27 mouse cellular contexts compared by ENCODE assay signal in genomic region chr11:108562076-108562475, GRCm38 (mm10).
DNase-seq lines count a peak whose midpoint lies in the region; ATAC-seq lines count a peak whose summit lies in the region.
"Had no signal": no experiment of that assay in that cellular context is flagged by ENCODE, and none has a peak within 500 bp of the region (broad histone marks: within the 10 kb centered on the region; RNA-seq: fewer than 3 reads in every experiment).

No protein-coding gene starts in this region.

- H3K27me3 ChIP-seq in embryonic facial prominence, embryonic 14.5 days (replicated peaks; ENCODE audit: control insufficient read depth, insufficient read depth, low read length): no peaks in the 10 kb centered on the region
- H3K27me3 ChIP-seq in embryonic facial prominence, embryonic 10.5 days (replicated peaks; ENCODE audit: low read depth, poor library complexity, severe bottlenecking): no peaks in the 10 kb centered on the region
- H3K27me3 ChIP-seq in lung, embryonic 15.5 days: no peaks in the 10 kb centered on the region
- H3K27me3 ChIP-seq in forebrain, embryonic 14.5 days (replicated peaks; ENCODE audit: control insufficient read depth, insufficient read depth, low read length): no peaks in the 10 kb centered on the region
- no peaks in the 10 kb centered on the region for H3K27me3 ChIP-seq in intestine, embryonic 16.5 days (replicated peaks; ENCODE audit: control insufficient read depth, insufficient read depth, low read length)
- H3K27me3 ChIP-seq: embryonic facial prominence, embryonic 12.5 days; intestine, embryonic 15.5 days; liver, embryonic 13.5 days; midbrain, embryonic 12.5 days; stomach, embryonic 15.5 days had no signal

- H3K9me3 ChIP-seq in embryonic facial prominence, embryonic 14.5 days (ENCODE audit: control insufficient read depth, low read length): no peaks in the 10 kb centered on the region
- no peaks in the 10 kb centered on the region for H3K9me3 ChIP-seq in embryonic facial prominence, embryonic 10.5 days
- no peaks in the 10 kb centered on the region for H3K9me3 ChIP-seq in lung, embryonic 15.5 days
- no peaks in the 10 kb centered on the region for H3K9me3 ChIP-seq in forebrain, embryonic 14.5 days (replicated peaks; ENCODE audit: control insufficient read depth, low read length)
- H3K9me3 ChIP-seq in intestine, embryonic 16.5 days (ENCODE audit: control insufficient read depth, low read length): no peaks in the 10 kb centered on the region
- H3K9me3 ChIP-seq: embryonic facial prominence, embryonic 12.5 days; hindbrain, embryonic 10.5 days; intestine, embryonic 15.5 days; liver, embryonic 13.5 days; megakaryocyte, embryonic 14.5 days; midbrain, embryonic 12.5 days; stomach, embryonic 15.5 days had no signal

- no peak overlapping the region for H3K4me3 ChIP-seq in embryonic facial prominence, embryonic 14.5 days (ENCODE audit: low read depth, low read length)
- no peak overlapping the region for H3K4me3 ChIP-seq in embryonic facial prominence, embryonic 10.5 days
- H3K4me3 ChIP-seq in lung, embryonic 15.5 days: no peak overlapping the region
- H3K4me3 ChIP-seq in forebrain, embryonic 14.5 days (ENCODE audit: low read depth, low read length): no peak overlapping the region
- no peak overlapping the region for H3K4me3 ChIP-seq in intestine, embryonic 16.5 days (ENCODE audit: low read length)
- H3K4me3 ChIP-seq: embryonic facial prominence, embryonic 12.5 days; hindbrain, embryonic 10.5 days; intestine, embryonic 15.5 days; liver, embryonic 13.5 days; megakaryocyte, embryonic 14.5 days; midbrain, embryonic 12.5 days; stomach, embryonic 15.5 days had no signal

- 49% methylated on average over 5 of the region's 5 CpGs for WGBS in embryonic facial prominence, embryonic 14.5 days
- 83% methylated on average over 5 of the region's 5 CpGs for WGBS in embryonic facial prominence, embryonic 10.5 days
- 35% methylated on average over 5 of the region's 5 CpGs for WGBS in lung, embryonic 15.5 days
- 30% methylated on average over 5 of the region's 5 CpGs for WGBS in forebrain, embryonic 14.5 days
- WGBS in intestine, embryonic 16.5 days: 55% methylated on average over 5 of the region's 5 CpGs

- H3K27ac ChIP-seq in embryonic facial prominence, embryonic 14.5 days (replicated peaks; ENCODE audit: low read depth, low read length): no peak overlapping the region
- H3K27ac ChIP-seq in embryonic facial prominence, embryonic 10.5 days (replicated peaks): no peak overlapping the region
- no peak overlapping the region for H3K27ac ChIP-seq in lung, embryonic 15.5 days
- no peak overlapping the region for H3K27ac ChIP-seq in forebrain, embryonic 14.5 days (ENCODE audit: low read depth, low read length)
- H3K27ac ChIP-seq in intestine, embryonic 16.5 days (ENCODE audit: low read length): no peak overlapping the region
- H3K27ac ChIP-seq: embryonic facial prominence, embryonic 12.5 days; hindbrain, embryonic 10.5 days; intestine, embryonic 15.5 days; liver, embryonic 13.5 days; midbrain, embryonic 12.5 days; stomach, embryonic 15.5 days had no signal

- ATAC-seq in embryonic facial prominence, embryonic 14.5 days (ENCODE audit: low read depth): no peak
- peak; percentile 55; the same call in 1 of the 2 replicates for ATAC-seq in lung, embryonic 15.5 days (ENCODE audit: borderline replicate concordance, extremely low read depth, low FRiP score, low TSS enrichment)
- ATAC-seq in forebrain, embryonic 14.5 days: peak; percentile 54; the same call in 1 of the 2 replicates
- no peak for ATAC-seq in intestine, embryonic 16.5 days
- ATAC-seq: activated CD4-positive, CD25-positive, alpha-beta regulatory T cell, adult 4 months; hindbrain, embryonic 16.5 days; intestine, embryonic 15.5 days had no signal

- H3K4me2 ChIP-seq in embryonic facial prominence, embryonic 14.5 days (ENCODE audit: low read depth, low read length): no peak overlapping the region
- no peak overlapping the region for H3K4me2 ChIP-seq in lung, embryonic 15.5 days
- H3K4me2 ChIP-seq in forebrain, embryonic 14.5 days (ENCODE audit: low read length): no peak overlapping the region
- H3K4me2 ChIP-seq in intestine, embryonic 16.5 days (ENCODE audit: low read depth, low read length): no peak overlapping the region
- H3K4me2 ChIP-seq: embryonic facial prominence, embryonic 12.5 days; intestine, embryonic 15.5 days; liver, embryonic 13.5 days; midbrain, embryonic 12.5 days; stomach, embryonic 15.5 days had no signal

- H3K4me1 ChIP-seq in embryonic facial prominence, embryonic 14.5 days (ENCODE audit: control insufficient read depth, insufficient read depth, low read length): no peaks in the 10 kb centered on the region
- H3K4me1 ChIP-seq in embryonic facial prominence, embryonic 10.5 days: no peaks in the 10 kb centered on the region
- H3K4me1 ChIP-seq in lung, embryonic 15.5 days: 0 out of 2 replicates have a peak, but pooled peaks cover 3% of the 10 kb centered on the region
- peaks cover 10% of the 10 kb centered on the region; the same call in 1 of the 2 replicates for H3K4me1 ChIP-seq in forebrain, embryonic 14.5 days (ENCODE audit: control insufficient read depth, insufficient read depth, low read length)
- H3K4me1 ChIP-seq in intestine, embryonic 16.5 days (ENCODE audit: control insufficient read depth, insufficient read depth, low read length): no peaks in the 10 kb centered on the region
- H3K4me1 ChIP-seq: embryonic facial prominence, embryonic 12.5 days; intestine, embryonic 15.5 days; liver, embryonic 13.5 days; megakaryocyte, embryonic 14.5 days; stomach, embryonic 15.5 days had no signal

- peak; percentile 66 for DNase-seq in embryonic facial prominence, embryonic 14.5 days (ENCODE audit: low spot score)
- DNase-seq in embryonic facial prominence, embryonic 10.5 days (ENCODE audit: low spot score): no peak
- no peak for DNase-seq in lung, postnatal 14 days
- peak; percentile 81 for DNase-seq in forebrain, embryonic 14.5 days (ENCODE audit: low spot score)
- peak; percentile 8 to 33 for DNase-seq in lung, postnatal 4 days
- DNase-seq: adrenal gland, adult 2 months; adrenal gland, postnatal 36 days; cerebellum, adult 8-10 months; cerebellum, postnatal 36 days; gastrocnemius, postnatal 14 days; heart, postnatal 14 days; kidney, adult 8-10 months; kidney, postnatal 10 days; layer of hippocampus, postnatal 36 days; left cerebral cortex, postnatal 4 days; liver, embryonic 13.5 days; right cerebral cortex, postnatal 14 days had no signal

- no peaks in the 10 kb centered on the region for H3K36me3 ChIP-seq in embryonic facial prominence, embryonic 14.5 days (ENCODE audit: control insufficient read depth, insufficient read depth, low read length)
- no peaks in the 10 kb centered on the region for H3K36me3 ChIP-seq in embryonic facial prominence, embryonic 10.5 days (replicated peaks)
- H3K36me3 ChIP-seq in lung, embryonic 15.5 days: no peaks in the 10 kb centered on the region
- H3K36me3 ChIP-seq in forebrain, embryonic 14.5 days (ENCODE audit: control insufficient read depth, insufficient read depth, low read length): no peaks in the 10 kb centered on the region
- H3K36me3 ChIP-seq in intestine, embryonic 16.5 days (ENCODE audit: control insufficient read depth, insufficient read depth, low read length): no peaks in the 10 kb centered on the region
- H3K36me3 ChIP-seq: embryonic facial prominence, embryonic 12.5 days; hindbrain, embryonic 10.5 days; intestine, embryonic 15.5 days; liver, embryonic 13.5 days; midbrain, embryonic 12.5 days; stomach, embryonic 15.5 days had no signal

- no peak overlapping the region for H3K9ac ChIP-seq in embryonic facial prominence, embryonic 14.5 days (ENCODE audit: low read depth, low read length)
- no peak overlapping the region for H3K9ac ChIP-seq in lung, embryonic 15.5 days
- no peak overlapping the region for H3K9ac ChIP-seq in forebrain, embryonic 14.5 days (ENCODE audit: low read length)
- H3K9ac ChIP-seq in intestine, embryonic 16.5 days (ENCODE audit: low read depth, low read length): no peak overlapping the region
- H3K9ac ChIP-seq: embryonic facial prominence, embryonic 12.5 days; intestine, embryonic 15.5 days; liver, embryonic 13.5 days; midbrain, embryonic 12.5 days; stomach, embryonic 15.5 days had no signal

Comparison
In these comparisons a context has a peak if more than half of its experiments do, and no peak if none do; other contexts are left out.
1. DNase-seq: peak in embryonic facial prominence, embryonic 14.5 days (single experiment), forebrain, embryonic 14.5 days (single experiment) and lung, postnatal 4 days (2 of 2); none in embryonic facial prominence, embryonic 10.5 days (single experiment) and lung, postnatal 14 days (single experiment).
2. ATAC-seq: peak in lung, embryonic 15.5 days (single experiment) and forebrain, embryonic 14.5 days (single experiment); none in embryonic facial prominence, embryonic 14.5 days (single experiment) and intestine, embryonic 16.5 days (single experiment).